ENCODE assay signal across 7 mouse cellular contexts in genomic region chr10:111924716-111925488, GRCm38 (mm10). TPM values are rescaled to one million over a fixed set of nuclear protein-coding genes. Genes with fewer than 3 reads are reported as not detected.
A peak's percentile ranks its signal among the peaks of the same experiment; 100 is the strongest.
DNase-seq lines count a peak whose midpoint lies in the region; ATAC-seq lines count a peak whose summit lies in the region.

No protein-coding gene starts in this region.

- no peaks in the 10 kb centered on the region for H3K27me3 ChIP-seq in lung, embryonic 16.5 days (ENCODE audit: control insufficient read depth, insufficient read depth, low read depth, low read length)
- H3K27me3 ChIP-seq in forebrain, embryonic 16.5 days (replicated peaks; ENCODE audit: control insufficient read depth, insufficient read depth, low read length) = no peaks in the 10 kb centered on the region
- no peaks in the 10 kb centered on the region; the same call in 1 of the 2 replicates for H3K27me3 ChIP-seq in midbrain, embryonic 11.5 days (ENCODE audit: control insufficient read depth, insufficient read depth, low read length)

- no peaks in the 10 kb centered on the region for H3K9me3 ChIP-seq in lung, embryonic 16.5 days (ENCODE audit: control insufficient read depth, low read length)
- no peaks in the 10 kb centered on the region for H3K9me3 ChIP-seq in forebrain, embryonic 16.5 days (ENCODE audit: control insufficient read depth, low read length)
- H3K9me3 ChIP-seq in midbrain, embryonic 11.5 days (ENCODE audit: control insufficient read depth, low read length) = no peaks in the 10 kb centered on the region

- H3K36me3 ChIP-seq in lung, embryonic 16.5 days (ENCODE audit: control insufficient read depth, insufficient read depth, low read length) = no peaks in the 10 kb centered on the region
- H3K36me3 ChIP-seq in forebrain, embryonic 16.5 days (ENCODE audit: control insufficient read depth, insufficient read depth) = no peaks in the 10 kb centered on the region
- H3K36me3 ChIP-seq in midbrain, embryonic 11.5 days (ENCODE audit: control insufficient read depth, insufficient read depth, low read length) = no peaks in the 10 kb centered on the region

- 45% methylated on average over 12 of the region's 12 CpGs for WGBS in lung, embryonic 16.5 days
- 10% methylated on average over 12 of the region's 12 CpGs for WGBS in forebrain, embryonic 16.5 days
- whole genome bisulfite sequencing in midbrain, embryonic 11.5 days = 27% methylated on average over 12 of the region's 12 CpGs

- peaks cover 13% of the 10 kb centered on the region for H3K4me1 ChIP-seq in lung, embryonic 16.5 days (replicated peaks; ENCODE audit: control insufficient read depth, insufficient read depth, low read length)
- peaks cover 10% of the 10 kb centered on the region for H3K4me1 ChIP-seq in forebrain, embryonic 16.5 days (replicated peaks; ENCODE audit: control insufficient read depth, insufficient read depth, low read length)
- H3K4me1 ChIP-seq in midbrain, embryonic 11.5 days (ENCODE audit: control insufficient read depth, insufficient read depth, low read length) = peaks cover 11% of the 10 kb centered on the region; the same call in 1 of the 2 replicates

- H3K4me2 ChIP-seq in lung, embryonic 16.5 days (ENCODE audit: low read depth, low read length) = peak overlapping the region; percentile 40; the same call in 1 of the 2 replicates
- peak overlapping the region; percentile 76 for H3K4me2 ChIP-seq in forebrain, embryonic 16.5 days (ENCODE audit: low read length)
- peak overlapping the region; percentile 34; the same call in 1 of the 2 replicates for H3K4me2 ChIP-seq in midbrain, embryonic 11.5 days

- no peak for DNase-seq in lung, postnatal 36 days
- DNase-seq in midbrain, embryonic 11.5 days (ENCODE audit: low spot score, missing footprints) = peak; percentile 92
- DNase-seq in thymus, postnatal 14 days = no peak
- DNase-seq in adrenal gland, postnatal 25 days = no peak
- DNase-seq in ovary, postnatal 36 days (ENCODE audit: low spot score) = no peak

- ATAC-seq in lung, embryonic 16.5 days (ENCODE audit: low read depth) = no peak
- peak; percentile 36 for ATAC-seq in forebrain, embryonic 16.5 days
- ATAC-seq in midbrain, embryonic 11.5 days (ENCODE audit: low FRiP score) = 0 out of 2 replicates have a peak, but pooled peaks have one; percentile 20

- peak overlapping the region; percentile 54 for H3K27ac ChIP-seq in lung, embryonic 16.5 days (ENCODE audit: low read length)
- peak overlapping the region; percentile 50; the same call in 1 of the 2 replicates for H3K27ac ChIP-seq in forebrain, embryonic 16.5 days (ENCODE audit: low read length)
- no peak overlapping the region for H3K27ac ChIP-seq in midbrain, embryonic 11.5 days (ENCODE audit: low read depth, low read length)

- peak overlapping the region; percentile 14 for H3K9ac ChIP-seq in lung, embryonic 16.5 days (ENCODE audit: low read length)
- H3K9ac ChIP-seq in forebrain, embryonic 16.5 days (replicated peaks; ENCODE audit: low read depth, low read length) = peak overlapping the region; percentile 56
- H3K9ac ChIP-seq in midbrain, embryonic 11.5 days (ENCODE audit: low read length) = peak overlapping the region; percentile 47; the same call in 1 of the 2 replicates

- no peak overlapping the region for H3K4me3 ChIP-seq in lung, embryonic 16.5 days (ENCODE audit: low read length)
- peak overlapping the region; percentile 39 for H3K4me3 ChIP-seq in forebrain, embryonic 16.5 days (replicated peaks; ENCODE audit: low read length)
- H3K4me3 ChIP-seq in midbrain, embryonic 11.5 days (ENCODE audit: low read depth, low read length) = no peak overlapping the region

RNA-seq across cellular contexts. Expression of gene Krr1, which starts 47.6 kb away (rescaled TPM):
- polyA plus RNA-seq in lung, embryonic 16.5 days (2015; fragmentation: Nextera tagmentation; extraction: Ambion mirVana) = 42.4 and 50.5 TPM in 2 replicates
- polyA plus RNA-seq in forebrain, embryonic 16.5 days (2015; fragmentation: Nextera tagmentation; extraction: Ambion mirVana) = 51.1 and 56.2 TPM in 2 replicates
- 69.0 and 82.0 TPM in 2 replicates for polyA plus RNA-seq in midbrain, embryonic 11.5 days (2014; fragmentation: Nextera tagmentation; extraction: Ambion mirVana)
- total RNA-seq in adrenal gland, postnatal 25 days (2021) = 39.0 and 42.0 TPM in 2 replicates
